Mouse (Mus musculus) c-Kit-positive CD71-positive TER-119-positive erythroid progenitor cells, embryonic 14.5 days (primary cell): ENCODE results near the gene Slc13a2.

ENCODE experiments used
- DNase-seq: peaks from one replicate; pipeline ENCODE4 v3.0.0-alpha.2; 2013; ENCODE audit warnings: low spot score

Slc13a2 gene

GRCm38 (mm10) chr11:78434052-78434451, 12.0 kb upstream of the Slc13a2 start:
- no peak for DNase-seq

- DNase-seq, result no peak
These were observed 9.2 kb upstream of the Slc13a2 start for GRCm38 (mm10) chr11:78431176-78431575.

- no peak for DNase-seq
These were observed 8.3 kb upstream of the Slc13a2 start for GRCm38 (mm10) chr11:78430195-78430878.

GRCm38 (mm10) chr11:78428309-78428708, 6.3 kb upstream of the Slc13a2 start:
- DNase-seq, result no peak

- no peak for DNase-seq
These were observed 5.6 kb upstream of the Slc13a2 start for GRCm38 (mm10) chr11:78427655-78428054.

- DNase-seq, result no peak
These were observed 3.6 kb upstream of the Slc13a2 start for GRCm38 (mm10) chr11:78425572-78425971.

GRCm38 (mm10) chr11:78424352-78424751, 2.3 kb upstream of the Slc13a2 start:
- DNase-seq, result no peak

GRCm38 (mm10) chr11:78421201-78422009, 612 bp downstream of the Slc13a2 start:
- DNase-seq, result no peak

GRCm38 (mm10) chr11:78420263-78420889, 1.6 kb downstream of the Slc13a2 start:
- no peak for DNase-seq

GRCm38 (mm10) chr11:78416854-78417253, 5.2 kb downstream of the Slc13a2 start:
- no peak for DNase-seq

- no peak for DNase-seq
These were observed 9.2 kb downstream of the Slc13a2 start for GRCm38 (mm10) chr11:78412861-78413260.

- no peak for DNase-seq
These were observed 9.6 kb downstream of the Slc13a2 start for GRCm38 (mm10) chr11:78412324-78412850.

- DNase-seq, result no peak
These were observed 10.3 kb downstream of the Slc13a2 start for GRCm38 (mm10) chr11:78411606-78412323.

- DNase-seq, result no peak
These were observed 13.5 kb downstream of the Slc13a2 start for GRCm38 (mm10) chr11:78408256-78409240.

- DNase-seq, result no peak
These were observed 20.0 kb downstream of the Slc13a2 start for GRCm38 (mm10) chr11:78402062-78402461.

GRCm38 (mm10) chr11:78401469-78401868, 20.5 kb downstream of the Slc13a2 start:
- DNase-seq, result no peak

GRCm38 (mm10) chr11:78400936-78401335, 21.1 kb downstream of the Slc13a2 start:
- DNase-seq, result no peak

GRCm38 (mm10) chr11:78399680-78400079, 22.3 kb downstream of the Slc13a2 start:
- DNase-seq, result peak; percentile 53

- no peak for DNase-seq
These were observed 23.8 kb downstream of the Slc13a2 start for GRCm38 (mm10) chr11:78398212-78398611.

GRCm38 (mm10) chr11:78397397-78397796, 24.6 kb downstream of the Slc13a2 start:
- DNase-seq, result peak; percentile 32

- no peak for DNase-seq
These were observed 25.1 kb downstream of the Slc13a2 start for GRCm38 (mm10) chr11:78396950-78397349.
